Comparison of ENCODE assay signal across 8 mouse cellular contexts in genomic region chr10:69556278-69556677, GRCm38 (mm10).
DNase-seq lines count a peak whose midpoint lies in the region; ATAC-seq lines count a peak whose summit lies in the region.

No protein-coding gene starts in this region.

- H3K4me2 ChIP-seq in liver, embryonic 12.5 days = no peak overlapping the region

- H3K4me3 ChIP-seq in liver, embryonic 12.5 days = no peak overlapping the region

- DNase-seq in CD4-positive, CD25-positive, alpha-beta regulatory T cell, adult 2 months (ENCODE audit: low read depth, low spot score) = peak; percentile 26
- peak; percentile 28 for DNase-seq in liver
- peak; percentile 71 for DNase-seq in cerebellum, adult 9-10 months
- peak; percentile 8 for DNase-seq in induced T-regulatory cell, adult 2 months (ENCODE audit: low read depth)
- DNase-seq in lung, postnatal 14 days = peak; percentile 56
- no peak for DNase-seq in spleen, postnatal 36 days (ENCODE audit: low spot score in 2 of 2)

- H3K9ac ChIP-seq in liver, embryonic 12.5 days = no peak overlapping the region

- no peak for ATAC-seq in CD4-positive, CD25-positive, alpha-beta regulatory T cell, adult 4 months
- no peak for ATAC-seq in liver, embryonic 12.5 days

- WGBS in liver, embryonic 12.5 days (ENCODE audit: insufficient replicate concordance) = 18% methylated on average over 13 of the region's 13 CpGs

- H3K27ac ChIP-seq in liver, embryonic 12.5 days = no peak overlapping the region

- H3K9me3 ChIP-seq in liver, embryonic 12.5 days (replicated peaks) = no peaks in the 10 kb centered on the region

- no peaks in the 10 kb centered on the region for H3K36me3 ChIP-seq in liver, embryonic 12.5 days

- H3K27me3 ChIP-seq in liver, embryonic 12.5 days (replicated peaks) = no peaks in the 10 kb centered on the region

- no peaks in the 10 kb centered on the region for H3K4me1 ChIP-seq in liver, embryonic 12.5 days

Comparison
In these comparisons a context has a peak if more than half of its experiments do, and no peak if none do; other contexts are left out.
1. DNase-seq: peak in CD4-positive, CD25-positive, alpha-beta regulatory T cell, adult 2 months (single experiment), liver (single experiment), cerebellum, adult 9-10 months (single experiment), induced T-regulatory cell, adult 2 months (single experiment) and lung, postnatal 14 days (single experiment); none in spleen, postnatal 36 days (0 of 2).